Mouse (Mus musculus): ENCODE measurements at regions not wholly inside any gene's neighbourhood (a gene's known extent, or its start where the extent isn't known, plus 50 kb on each side); places are given as distances from the start of the nearest gene placed in this dataset.

- Histone ChIP-seq H3K27ac (ENCODE audit: insufficient read depth, low read length) (no peak overlapping the region), H3K36me3 (ENCODE audit: control insufficient read depth, insufficient read depth, low read length) (no peaks in the 10 kb centered on the region), H3K4me3 (ENCODE audit: extremely low read depth, insufficient read depth, insufficient read length) (no peak overlapping the region), H3K4me1 (ENCODE audit: control insufficient read depth, insufficient read depth, insufficient read length) (no peaks in the 10 kb centered on the region), H3K27me3 (ENCODE audit: control insufficient read depth, insufficient read depth, low read length) (no peaks in the 10 kb centered on the region)
- DNase-seq (ENCODE audit: low read depth in 1 of 2, low spot score in 2 of 2): no peak
- 69% methylated on average over 1 of the region's 1 CpGs for WGBS
- TF ChIP-seq CTCF (IDR thresholded peaks at IDR 0.05; ENCODE audit: extremely low read depth, insufficient read depth, insufficient read length, insufficient replicate concordance) (no peak), POLR2A (IDR thresholded peaks at IDR 0.05; ENCODE audit: low read depth, low read length) (no peak)
These were observed 65.6 kb downstream of the En1 start for GRCm38 (mm10) chr1:120667776-120668175.

DNA sequence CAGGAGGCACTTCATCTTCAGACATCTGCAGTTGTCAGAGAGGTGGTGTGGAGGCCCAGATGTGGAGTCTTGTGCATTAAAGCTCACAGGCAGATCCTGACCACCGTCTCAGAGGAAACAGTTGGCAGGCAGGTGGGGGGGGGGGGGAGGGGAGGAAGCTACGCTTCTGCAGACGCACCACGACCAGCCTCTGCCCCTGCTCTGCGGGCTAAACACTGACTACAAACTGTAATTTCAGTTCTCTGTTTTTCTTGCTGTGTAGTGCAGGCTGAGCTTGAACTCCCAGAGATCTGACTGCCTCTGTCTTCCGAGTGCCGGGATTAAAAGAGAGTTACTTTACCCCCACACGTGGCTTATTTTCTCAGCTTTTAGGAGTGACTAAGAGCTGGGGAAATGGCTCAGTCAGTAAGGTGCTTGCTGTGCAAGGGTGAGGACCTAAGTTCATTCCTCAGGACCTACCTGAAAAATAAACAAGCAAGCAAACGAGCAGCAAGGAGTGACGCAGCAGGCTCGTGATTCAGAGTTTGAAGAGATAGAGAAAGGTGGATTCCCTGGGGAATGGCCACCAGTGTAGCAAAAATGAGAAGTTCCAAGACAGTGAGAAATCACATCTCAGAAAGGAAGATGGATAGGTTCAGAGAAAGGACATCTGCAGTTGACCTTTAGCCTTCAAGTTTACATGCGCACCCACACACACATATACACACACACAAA is 81.5 kb downstream of the En1 start:
- Histone ChIP-seq H3K27me3 (ENCODE audit: control insufficient read depth, insufficient read depth, low read length) (no peaks in the 10 kb centered on the region), H3K4me3 (ENCODE audit: extremely low read depth, insufficient read depth, insufficient read length) (no peak overlapping the region), H3K27ac (ENCODE audit: insufficient read depth, low read length) (no peak overlapping the region), H3K36me3 (ENCODE audit: control insufficient read depth, insufficient read depth, low read length) (no peaks in the 10 kb centered on the region), H3K4me1 (ENCODE audit: control insufficient read depth, insufficient read depth, insufficient read length) (no peaks in the 10 kb centered on the region)
- DNase-seq (ENCODE audit: low read depth in 1 of 2, low spot score in 2 of 2): no peak
- TF ChIP-seq CTCF (IDR thresholded peaks at IDR 0.05; ENCODE audit: extremely low read depth, insufficient read depth, insufficient read length, insufficient replicate concordance): no peak
- no peak for TF ChIP-seq POLR2A (IDR thresholded peaks at IDR 0.05; ENCODE audit: low read depth, low read length)
- 24% methylated on average over 12 of the region's 12 CpGs for WGBS

DNA sequence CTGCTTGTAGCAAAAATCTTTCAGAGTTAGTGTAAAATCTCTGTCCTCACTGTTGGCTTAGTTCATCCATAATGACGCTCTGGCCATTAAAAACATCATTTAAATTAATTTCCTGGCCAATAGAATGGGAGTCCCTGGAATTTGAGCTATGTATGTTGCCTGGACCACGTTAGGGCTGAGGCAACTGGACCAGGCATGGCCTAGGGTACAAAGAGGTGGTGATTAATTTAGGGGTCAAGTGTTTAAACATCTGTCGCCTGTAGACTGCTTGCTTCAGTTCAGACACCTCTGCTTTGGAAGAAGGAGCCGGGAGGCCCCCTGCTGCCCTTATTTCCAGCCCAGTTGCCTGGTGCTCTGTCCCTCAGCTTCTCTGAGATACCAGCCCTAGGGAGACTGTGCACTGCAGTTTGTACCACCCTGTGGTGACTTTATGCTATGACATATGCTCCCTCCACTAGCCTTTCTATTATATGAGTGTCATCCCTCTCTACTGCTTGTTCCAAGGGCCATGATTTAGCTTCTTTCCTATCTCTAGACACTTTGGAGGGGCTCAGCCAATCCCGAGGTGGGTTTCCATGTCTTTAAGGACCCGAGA is 83.5 kb downstream of the En1 start:
- no peaks in the 10 kb centered on the region for H3K27me3 ChIP-seq (ENCODE audit: control insufficient read depth, insufficient read depth, low read length)
- no peak for TF ChIP-seq POLR2A (IDR thresholded peaks at IDR 0.05; ENCODE audit: low read depth, low read length)
- H3K4me1 ChIP-seq (ENCODE audit: control insufficient read depth, insufficient read depth, insufficient read length): no peaks in the 10 kb centered on the region
- no peak overlapping the region for H3K27ac ChIP-seq (ENCODE audit: insufficient read depth, low read length)
- H3K4me3 ChIP-seq (ENCODE audit: extremely low read depth, insufficient read depth, insufficient read length): no peak overlapping the region
- no peaks in the 10 kb centered on the region for H3K36me3 ChIP-seq (ENCODE audit: control insufficient read depth, insufficient read depth, low read length)
- no peak for DNase-seq (ENCODE audit: low read depth in 1 of 2, low spot score in 2 of 2)
- WGBS: 67% methylated on average over 6 of the region's 6 CpGs

- 86% methylated on average over 2 of the region's 2 CpGs for WGBS
- no peak for DNase-seq (ENCODE audit: low read depth in 1 of 2, low spot score in 2 of 2)
- Histone ChIP-seq H3K27ac (ENCODE audit: insufficient read depth, low read length) (no peak overlapping the region), H3K36me3 (ENCODE audit: control insufficient read depth, insufficient read depth, low read length) (no peaks in the 10 kb centered on the region), H3K27me3 (ENCODE audit: control insufficient read depth, insufficient read depth, low read length) (no peaks in the 10 kb centered on the region), H3K4me1 (ENCODE audit: control insufficient read depth, insufficient read depth, insufficient read length) (no peaks in the 10 kb centered on the region), H3K4me3 (ENCODE audit: extremely low read depth, insufficient read depth, insufficient read length) (no peak overlapping the region)
- TF ChIP-seq POLR2A (IDR thresholded peaks at IDR 0.05; ENCODE audit: low read depth, low read length) (no peak), CTCF (IDR thresholded peaks at IDR 0.05; ENCODE audit: extremely low read depth, insufficient read depth, insufficient read length, insufficient replicate concordance) (no peak)
These were observed 89.4 kb downstream of the En1 start for GRCm38 (mm10) chr1:120691571-120691970.

- 84% methylated on average over 4 of the region's 4 CpGs for WGBS
- H3K27me3 ChIP-seq (ENCODE audit: control insufficient read depth, insufficient read depth, low read length): no peaks in the 10 kb centered on the region
- H3K4me3 ChIP-seq (ENCODE audit: extremely low read depth, insufficient read depth, insufficient read length): no peak overlapping the region
- no peak for TF ChIP-seq CTCF (IDR thresholded peaks at IDR 0.05; ENCODE audit: extremely low read depth, insufficient read depth, insufficient read length, insufficient replicate concordance)
- H3K4me1 ChIP-seq (ENCODE audit: control insufficient read depth, insufficient read depth, insufficient read length): no peaks in the 10 kb centered on the region
- no peak overlapping the region for H3K27ac ChIP-seq (ENCODE audit: insufficient read depth, low read length)
- no peak for DNase-seq (ENCODE audit: low read depth in 1 of 2, low spot score in 2 of 2)
- no peaks in the 10 kb centered on the region for H3K36me3 ChIP-seq (ENCODE audit: control insufficient read depth, insufficient read depth, low read length)
These were observed 96.0 kb downstream of the En1 start for GRCm38 (mm10) chr1:120698189-120698588.

- 83% methylated on average over 5 of the region's 5 CpGs for WGBS
- TF ChIP-seq POLR2A (IDR thresholded peaks at IDR 0.05; ENCODE audit: low read depth, low read length): no peak
- no peak for TF ChIP-seq CTCF (IDR thresholded peaks at IDR 0.05; ENCODE audit: extremely low read depth, insufficient read depth, insufficient read length, insufficient replicate concordance)
- no peaks in the 10 kb centered on the region for H3K4me1 ChIP-seq (ENCODE audit: control insufficient read depth, insufficient read depth, insufficient read length)
- no peaks in the 10 kb centered on the region for H3K27me3 ChIP-seq (ENCODE audit: control insufficient read depth, insufficient read depth, low read length)
- H3K36me3 ChIP-seq (ENCODE audit: control insufficient read depth, insufficient read depth, low read length): no peaks in the 10 kb centered on the region
- H3K4me3 ChIP-seq (ENCODE audit: extremely low read depth, insufficient read depth, insufficient read length): no peak overlapping the region
- H3K27ac ChIP-seq (ENCODE audit: insufficient read depth, low read length): no peak overlapping the region
- DNase-seq (ENCODE audit: low read depth in 1 of 2, low spot score in 2 of 2): no peak
These were observed 102.0 kb downstream of the En1 start for GRCm38 (mm10) chr1:120704201-120704600.

DNA sequence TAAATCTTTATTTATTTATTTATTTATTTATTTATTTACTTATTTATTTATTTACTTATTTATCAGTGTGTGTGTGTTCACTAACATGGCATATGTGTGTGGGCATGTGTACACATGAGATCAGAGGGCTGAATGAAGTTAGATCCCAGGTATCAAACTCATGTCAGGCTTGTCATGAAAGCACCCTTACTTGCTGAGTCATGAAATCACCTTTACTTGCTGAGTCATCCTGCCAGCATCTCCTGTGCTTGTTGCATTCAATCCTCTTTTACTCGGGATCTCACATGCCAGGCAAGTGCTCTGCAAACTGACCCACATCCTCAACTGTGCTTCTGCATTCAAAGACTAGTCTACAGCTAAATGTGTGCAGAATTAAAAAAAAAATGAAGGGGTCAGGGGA is 103.8 kb downstream of the En1 start:
- Histone ChIP-seq H3K27me3 (ENCODE audit: control insufficient read depth, insufficient read depth, low read length) (no peaks in the 10 kb centered on the region), H3K36me3 (ENCODE audit: control insufficient read depth, insufficient read depth, low read length) (no peaks in the 10 kb centered on the region), H3K4me3 (ENCODE audit: extremely low read depth, insufficient read depth, insufficient read length) (no peak overlapping the region), H3K4me1 (ENCODE audit: control insufficient read depth, insufficient read depth, insufficient read length) (no peaks in the 10 kb centered on the region), H3K27ac (ENCODE audit: insufficient read depth, low read length) (no peak overlapping the region)
- TF ChIP-seq CTCF (IDR thresholded peaks at IDR 0.05; ENCODE audit: extremely low read depth, insufficient read depth, insufficient read length, insufficient replicate concordance) (no peak), POLR2A (IDR thresholded peaks at IDR 0.05; ENCODE audit: low read depth, low read length) (no peak)
- DNase-seq (ENCODE audit: low read depth in 1 of 2, low spot score in 2 of 2): no peak
- WGBS: 31% methylated on average over 1 of the region's 1 CpGs
